Mouse (Mus musculus): Measurements from ENCODE around the gene Odf4. TPM values are rescaled to one million over a fixed set of nuclear protein-coding genes. Genes with fewer than 3 reads are reported as not detected.
A peak's percentile ranks its signal among the peaks of the same experiment; 100 is the strongest.

Gene Odf4
- polyA plus RNA-seq, 1 experiment from 2014 or later: not detected

- 90% methylated on average over 4 of the region's 4 CpGs for WGBS
- Histone ChIP-seq H3K27ac (no peak overlapping the region), H3K4me1 (replicated peaks) (no peaks in the 10 kb centered on the region), H3K9me3 (replicated peaks) (no peaks in the 10 kb centered on the region), H3K4me2 (no peak overlapping the region), H3K9ac (no peak overlapping the region), H3K36me3 (no peaks in the 10 kb centered on the region), H3K27me3 (no peaks in the 10 kb centered on the region), H3K4me3 (no peak overlapping the region)
- ATAC-seq (replicated peaks; ENCODE audit: insufficient number of reproducible peaks, insufficient read depth, low FRiP score, low read depth): no peak
Observed at GRCm38 (mm10) chr11:68914566-68914965, 12.3 kb downstream of the Odf4 start.

- WGBS: 47% methylated on average over 14 of the region's 14 CpGs
- Histone ChIP-seq H3K9me3 (replicated peaks) (no peaks in the 10 kb centered on the region), H3K4me2 (no peak overlapping the region), H3K4me3 (no peak overlapping the region), H3K4me1 (replicated peaks) (peaks cover 7% of the 10 kb centered on the region), H3K36me3 (no peaks in the 10 kb centered on the region), H3K27ac (peak overlapping the region; percentile 53), H3K9ac (no peak overlapping the region), H3K27me3 (no peaks in the 10 kb centered on the region)
- ATAC-seq (replicated peaks; ENCODE audit: insufficient number of reproducible peaks, insufficient read depth, low FRiP score, low read depth): no peak
Observed at GRCm38 (mm10) chr11:68911531-68912177, 15.2 kb downstream of the Odf4 start.

- Histone ChIP-seq H3K4me3 (no peak overlapping the region), H3K9ac (no peak overlapping the region), H3K4me2 (no peak overlapping the region), H3K9me3 (replicated peaks) (no peaks in the 10 kb centered on the region), H3K4me1 (replicated peaks) (peaks cover 7% of the 10 kb centered on the region), H3K27me3 (no peaks in the 10 kb centered on the region), H3K27ac (peak overlapping the region; percentile 73), H3K36me3 (peaks cover 24% of the 10 kb centered on the region)
- no peak for ATAC-seq (replicated peaks; ENCODE audit: insufficient number of reproducible peaks, insufficient read depth, low FRiP score, low read depth)
- whole genome bisulfite sequencing: 34% methylated on average over 7 of the region's 7 CpGs
Observed at GRCm38 (mm10) chr11:68908846-68909503, 17.9 kb downstream of the Odf4 start.

GRCm38 (mm10) chr11:68907251-68907650 is 19.6 kb downstream of the Odf4 start:
- Histone ChIP-seq H3K4me1 (replicated peaks) (peaks cover 13% of the 10 kb centered on the region), H3K4me3 (no peak overlapping the region), H3K9me3 (replicated peaks) (no peaks in the 10 kb centered on the region), H3K36me3 (peaks cover 38% of the 10 kb centered on the region), H3K27me3 (no peaks in the 10 kb centered on the region), H3K27ac (no peak overlapping the region), H3K9ac (no peak overlapping the region), H3K4me2 (no peak overlapping the region)
- no peak for ATAC-seq (replicated peaks; ENCODE audit: insufficient number of reproducible peaks, insufficient read depth, low FRiP score, low read depth)
- 68% methylated on average over 3 of the region's 3 CpGs for WGBS

GRCm38 (mm10) chr11:68906461-68906790 is 20.5 kb downstream of the Odf4 start:
- no peak for ATAC-seq (replicated peaks; ENCODE audit: insufficient number of reproducible peaks, insufficient read depth, low FRiP score, low read depth)
- H3K27ac ChIP-seq: peak overlapping the region; percentile 38; the same call in 1 of the 2 replicates
- no peaks in the 10 kb centered on the region for H3K9me3 ChIP-seq (replicated peaks)
- peaks cover 13% of the 10 kb centered on the region for H3K4me1 ChIP-seq (replicated peaks)
- H3K4me2 ChIP-seq: no peak overlapping the region
- no peak overlapping the region for H3K4me3 ChIP-seq
- 44% methylated on average over 4 of the region's 4 CpGs for WGBS
- peaks cover 38% of the 10 kb centered on the region for H3K36me3 ChIP-seq
- no peak overlapping the region for H3K9ac ChIP-seq
- H3K27me3 ChIP-seq: no peaks in the 10 kb centered on the region

- 85% methylated on average over 9 of the region's 9 CpGs for WGBS
- H3K36me3 ChIP-seq: peaks cover 38% of the 10 kb centered on the region
Observed at GRCm38 (mm10) chr11:68905665-68906460, 21.0 kb downstream of the Odf4 start.

GRCm38 (mm10) chr11:68905138-68905531 is 21.7 kb downstream of the Odf4 start:
- no peak for ATAC-seq (replicated peaks; ENCODE audit: insufficient number of reproducible peaks, insufficient read depth, low FRiP score, low read depth)
- WGBS: 87% methylated on average over 3 of the region's 3 CpGs
- no peak overlapping the region for H3K9ac ChIP-seq
- peaks cover 19% of the 10 kb centered on the region for H3K4me1 ChIP-seq (replicated peaks)
- no peak overlapping the region for H3K4me2 ChIP-seq
- H3K9me3 ChIP-seq (replicated peaks): no peaks in the 10 kb centered on the region
- H3K27ac ChIP-seq: no peak overlapping the region; the same call in 1 of the 2 replicates
- H3K27me3 ChIP-seq: no peaks in the 10 kb centered on the region; the same call in 1 of the 2 replicates
- peaks cover 38% of the 10 kb centered on the region for H3K36me3 ChIP-seq
- H3K4me3 ChIP-seq: no peak overlapping the region

More at GRCm38 (mm10) chr11:68905665-68906460, 21.0 kb downstream of the Odf4 start:
- Histone ChIP-seq H3K9ac (no peak overlapping the region), H3K4me2 (no peak overlapping the region), H3K27me3 (no peaks in the 10 kb centered on the region), H3K9me3 (replicated peaks) (no peaks in the 10 kb centered on the region), H3K4me1 (replicated peaks) (peaks cover 17% of the 10 kb centered on the region), H3K27ac (peak overlapping the region; percentile 38; the same call in 1 of the 2 replicates), H3K4me3 (no peak overlapping the region)
- ATAC-seq (replicated peaks; ENCODE audit: insufficient number of reproducible peaks, insufficient read depth, low FRiP score, low read depth): no peak

- Histone ChIP-seq H3K9ac (no peak overlapping the region; the same call in 1 of the 2 replicates), H3K4me3 (no peak overlapping the region), H3K36me3 (peaks cover 38% of the 10 kb centered on the region), H3K4me1 (replicated peaks) (peaks cover 19% of the 10 kb centered on the region), H3K27me3 (no peaks in the 10 kb centered on the region; the same call in 1 of the 2 replicates), H3K27ac (no peak overlapping the region; the same call in 1 of the 2 replicates), H3K4me2 (no peak overlapping the region), H3K9me3 (replicated peaks) (no peaks in the 10 kb centered on the region)
- 81% methylated on average over 8 of the region's 8 CpGs for WGBS
- ATAC-seq (replicated peaks; ENCODE audit: insufficient number of reproducible peaks, insufficient read depth, low FRiP score, low read depth): no peak
Observed at GRCm38 (mm10) chr11:68904375-68905137, 22.3 kb downstream of the Odf4 start.

GRCm38 (mm10) chr11:68903775-68904174 is 23.1 kb downstream of the Odf4 start:
- no peak overlapping the region for H3K4me3 ChIP-seq
- H3K9me3 ChIP-seq (replicated peaks): no peaks in the 10 kb centered on the region
- no peak for ATAC-seq (replicated peaks; ENCODE audit: insufficient number of reproducible peaks, insufficient read depth, low FRiP score, low read depth)
- WGBS: 89% methylated on average over 2 of the region's 2 CpGs
- H3K27ac ChIP-seq: no peak overlapping the region
- H3K4me1 ChIP-seq (replicated peaks): peaks cover 13% of the 10 kb centered on the region
- H3K9ac ChIP-seq: no peak overlapping the region
- no peak overlapping the region for H3K4me2 ChIP-seq
- peaks cover 3% of the 10 kb centered on the region; the same call in 1 of the 2 replicates for H3K27me3 ChIP-seq
- peaks cover 38% of the 10 kb centered on the region for H3K36me3 ChIP-seq

GRCm38 (mm10) chr11:68902823-68903222 is 24.1 kb downstream of the Odf4 start:
- no peak for ATAC-seq (replicated peaks; ENCODE audit: insufficient number of reproducible peaks, insufficient read depth, low FRiP score, low read depth)
- H3K4me1 ChIP-seq (replicated peaks): peaks cover 12% of the 10 kb centered on the region
- peaks cover 3% of the 10 kb centered on the region; the same call in 1 of the 2 replicates for H3K27me3 ChIP-seq
- peak overlapping the region; percentile 94 for H3K9ac ChIP-seq
- peaks cover 38% of the 10 kb centered on the region for H3K36me3 ChIP-seq
- H3K4me3 ChIP-seq: peak overlapping the region; percentile 97
- no peaks in the 10 kb centered on the region for H3K9me3 ChIP-seq (replicated peaks)
- peak overlapping the region; percentile 6; the same call in 1 of the 2 replicates for H3K27ac ChIP-seq
- peak overlapping the region; percentile 83 for H3K4me2 ChIP-seq
- WGBS: 79% methylated on average over 5 of the region's 5 CpGs

Measured in heart, embryonic 15.5 days (tissue).